Mouse (Mus musculus): ENCODE measurements around the gene Abcb1a. TPM values are rescaled to one million over a fixed set of nuclear protein-coding genes. Genes with fewer than 3 reads are reported as not detected.

Abcb1a gene
- polyA plus RNA-seq (2014; fragmentation: Illumina TruSeq; extraction: RNeasy Lipid Tissue Mini Kit (QIAGEN cat#74804); ENCODE audit: low read depth, low replicate concordance) = 8.5 TPM

DNA sequence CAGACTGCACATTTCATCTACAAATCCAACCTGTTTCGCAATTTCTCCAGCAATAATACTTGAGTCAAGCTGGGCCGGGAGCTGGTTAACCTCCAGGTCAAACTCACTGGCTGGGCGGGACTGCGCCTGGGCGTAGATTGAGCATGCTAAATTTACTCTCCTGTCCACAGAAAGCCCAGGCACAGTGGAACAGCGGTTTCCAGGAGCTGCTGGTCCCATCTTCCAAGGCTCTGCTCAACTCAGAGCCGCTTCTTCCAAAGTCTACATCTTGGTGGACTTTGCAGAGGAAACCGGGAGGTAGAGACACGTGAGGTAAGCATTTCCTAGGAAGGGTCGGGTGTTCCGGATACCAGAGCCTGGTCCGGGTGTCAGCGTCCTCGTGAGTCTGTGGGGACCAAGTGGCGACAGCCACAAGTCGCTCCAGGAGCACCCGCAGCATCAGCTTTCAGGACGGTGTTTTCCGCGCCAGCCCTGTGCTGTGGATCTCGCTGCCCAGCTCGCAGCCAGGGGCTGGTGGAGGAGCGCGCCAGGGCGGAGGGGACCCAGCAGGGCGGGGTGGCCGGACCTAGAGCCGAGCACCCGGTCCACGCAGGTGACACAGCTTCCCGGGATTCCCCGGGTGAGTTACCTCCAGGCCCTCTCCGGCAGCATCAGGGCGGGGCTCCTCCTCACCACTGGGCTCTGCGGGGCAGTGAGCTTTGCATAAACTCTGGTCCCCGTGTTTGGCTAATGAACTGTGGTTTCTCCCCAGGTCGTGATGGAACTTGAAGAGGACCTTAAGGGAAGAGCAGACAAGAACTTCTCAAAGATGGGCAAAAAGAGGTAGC, at the start of gene Abcb1a:
Abcb1a (plus strand) TSS at position 167 of the 827 bp plus-strand sequence.

DNA sequence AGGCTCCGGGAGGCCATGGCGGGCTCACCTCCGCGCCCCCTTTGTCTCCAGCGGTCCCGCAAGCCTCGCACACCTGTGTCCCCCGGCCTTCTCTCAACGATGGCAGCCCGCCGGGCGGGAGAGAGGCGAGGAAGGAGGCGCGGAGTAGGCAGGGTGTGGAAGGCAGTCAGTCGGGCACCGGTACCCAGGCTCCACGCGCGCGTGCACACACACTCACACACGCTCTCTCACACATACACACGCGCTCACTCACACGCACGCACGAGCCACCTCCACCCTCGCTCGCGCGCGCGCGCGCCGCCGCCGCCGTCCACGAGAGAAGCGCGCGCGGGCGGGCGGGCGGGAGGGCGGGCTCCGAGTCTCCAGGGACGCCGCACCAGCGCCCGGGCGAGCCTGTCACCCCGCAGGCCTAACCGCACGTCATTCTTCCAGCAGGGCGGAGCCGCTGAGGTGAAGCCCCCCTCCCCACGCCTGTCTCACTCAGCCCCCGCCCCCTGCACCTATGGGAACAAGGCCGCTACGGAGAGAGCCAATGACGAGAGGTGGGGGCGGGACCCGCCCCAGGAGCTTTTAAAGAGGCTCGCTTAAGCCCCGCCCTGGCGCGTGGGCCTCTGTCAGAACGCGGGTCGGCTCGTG, 37.2 kb upstream of the Abcb1a start, which contains the start of gene Rundc3b:
Rundc3b (minus strand) TSS at position 357 of the 636 bp plus-strand sequence.

Other genes starting within 250 kb of the Abcb1a start
- gene Dbf4, start 237.4 kb upstream of the Abcb1a start, polyA plus RNA-seq (2014; fragmentation: Illumina TruSeq; extraction: RNeasy Lipid Tissue Mini Kit (QIAGEN cat#74804); ENCODE audit: low read depth, low replicate concordance) = 5.0 TPM
- gene Slc25a40, start 237.2 kb upstream of the Abcb1a start, polyA plus RNA-seq (2014; fragmentation: Illumina TruSeq; extraction: RNeasy Lipid Tissue Mini Kit (QIAGEN cat#74804); ENCODE audit: low read depth, low replicate concordance) = 8.4 TPM
- gene Rundc3b, start 37.1 kb upstream of the Abcb1a start, polyA plus RNA-seq (2014; fragmentation: Illumina TruSeq; extraction: RNeasy Lipid Tissue Mini Kit (QIAGEN cat#74804); ENCODE audit: low read depth, low replicate concordance) = 0.87 TPM
- gene Abcb1b, start 138.1 kb downstream of the Abcb1a start, polyA plus RNA-seq (2014; fragmentation: Illumina TruSeq; extraction: RNeasy Lipid Tissue Mini Kit (QIAGEN cat#74804); ENCODE audit: low read depth, low replicate concordance) = 8.3 TPM
- 0.32 TPM for gene Abcb4, start 233.6 kb downstream of the Abcb1a start, polyA plus RNA-seq (2014; fragmentation: Illumina TruSeq; extraction: RNeasy Lipid Tissue Mini Kit (QIAGEN cat#74804); ENCODE audit: low read depth, low replicate concordance)

All from adipose tissue, adult 10 weeks (tissue).